Mouse (Mus musculus): Measurements from ENCODE around the gene Prickle1. TPM values are rescaled to one million over a fixed set of nuclear protein-coding genes. Genes with fewer than 3 reads are reported as not detected.

The Prickle1 gene
- 8.2 and 11.6 TPM in 2 replicates for polyA plus RNA-seq (2014; fragmentation: Nextera tagmentation; extraction: Ambion mirVana)

GRCm38 (mm10) chr15:93595746-93596145 lies at the start of gene Prickle1:
Gene Prickle1, minus strand, starts transcription at chr15:93595891.
- H3K9me3 ChIP-seq (ENCODE audit: control insufficient read depth, low read length): no peaks in the 10 kb centered on the region
- peak within 1 kb of the TSS; percentile 80 for H3K9ac ChIP-seq (replicated peaks; ENCODE audit: low read length)
- H3K4me2 ChIP-seq (ENCODE audit: low read length): peak within 1 kb of the TSS; percentile 96
- H3K4me3 ChIP-seq (replicated peaks; ENCODE audit: low read depth, low read length): peak within 1 kb of the TSS; percentile 75
- H3K4me1 ChIP-seq (ENCODE audit: control insufficient read depth, insufficient read depth, low read length): peaks cover 13% of the 10 kb centered on the region; the same call in 1 of the 2 replicates
- under 1% methylated on average over 60 of the region's 60 CpGs for WGBS
- ATAC-seq (ENCODE audit: low FRiP score, low TSS enrichment) (peak; percentile 93), DNase-seq (peak; percentile 95)
- peaks cover 4% of the 10 kb centered on the region for H3K27me3 ChIP-seq (ENCODE audit: control insufficient read depth, insufficient read depth, low read length)
- H3K27ac ChIP-seq (replicated peaks; ENCODE audit: low read depth, low read length): peak within 1 kb of the TSS; percentile 83
- H3K36me3 ChIP-seq (ENCODE audit: control insufficient read depth, insufficient read depth, low read length): no peaks in the 10 kb centered on the region

DNA sequence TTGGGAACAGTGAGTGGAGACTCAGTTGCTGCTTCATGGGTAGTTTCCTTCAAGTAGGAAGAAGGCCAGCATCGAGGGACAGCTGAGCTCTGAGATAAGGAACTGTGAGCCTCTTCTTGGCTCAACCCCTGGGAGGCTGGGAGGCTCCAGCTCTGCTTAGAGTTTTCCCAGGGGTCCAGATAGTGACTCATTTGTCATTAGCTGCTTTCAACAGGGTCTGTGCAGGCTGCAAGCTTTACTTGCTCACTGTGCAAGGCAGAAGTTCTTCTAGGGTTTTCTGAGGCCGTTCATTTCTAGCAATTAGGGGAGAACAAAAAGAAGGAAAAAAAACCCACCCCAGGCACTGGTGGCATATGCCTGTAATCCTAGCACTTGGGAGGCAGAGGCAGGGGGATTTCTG lies 44.5 kb upstream of the Prickle1 start:
- Histone ChIP-seq H3K4me2 (ENCODE audit: low read length) (no peak overlapping the region), H3K27ac (replicated peaks; ENCODE audit: low read depth, low read length) (no peak overlapping the region), H3K4me1 (ENCODE audit: control insufficient read depth, insufficient read depth, low read length) (no peaks in the 10 kb centered on the region), H3K9ac (replicated peaks; ENCODE audit: low read length) (no peak overlapping the region), H3K4me3 (replicated peaks; ENCODE audit: low read depth, low read length) (no peak overlapping the region), H3K9me3 (ENCODE audit: control insufficient read depth, low read length) (no peaks in the 10 kb centered on the region), H3K36me3 (ENCODE audit: control insufficient read depth, insufficient read depth, low read length) (no peaks in the 10 kb centered on the region), H3K27me3 (ENCODE audit: control insufficient read depth, insufficient read depth, low read length) (no peaks in the 10 kb centered on the region)
- ATAC-seq (ENCODE audit: low FRiP score, low TSS enrichment): no peak
- no peak for DNase-seq
- 98% methylated on average over 2 of the region's 2 CpGs for WGBS

DNA sequence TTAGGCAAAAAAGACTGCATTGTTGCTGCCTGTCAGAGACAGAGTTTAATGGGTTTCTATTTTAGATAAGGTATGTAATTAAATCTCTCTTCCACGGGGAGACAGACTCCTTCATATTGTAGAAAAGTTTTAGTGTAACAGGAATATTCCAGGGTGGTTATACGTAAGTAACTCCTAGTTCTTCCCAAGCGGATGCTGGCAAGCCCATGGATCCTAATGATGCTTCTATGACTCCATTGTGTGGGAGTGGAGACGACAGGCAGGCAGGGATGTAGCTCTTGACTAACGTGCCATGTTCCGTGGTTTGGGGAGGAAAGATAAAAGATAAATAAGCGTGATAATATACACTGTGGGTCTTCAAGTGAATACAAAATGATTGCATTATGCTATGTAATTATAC lies 41.3 kb upstream of the Prickle1 start:
- WGBS: 81% methylated on average over 7 of the region's 7 CpGs
- Histone ChIP-seq H3K27ac (replicated peaks; ENCODE audit: low read depth, low read length) (no peak overlapping the region), H3K9ac (replicated peaks; ENCODE audit: low read length) (no peak overlapping the region), H3K4me3 (replicated peaks; ENCODE audit: low read depth, low read length) (no peak overlapping the region), H3K36me3 (ENCODE audit: control insufficient read depth, insufficient read depth, low read length) (no peaks in the 10 kb centered on the region), H3K4me1 (ENCODE audit: control insufficient read depth, insufficient read depth, low read length) (no peaks in the 10 kb centered on the region), H3K27me3 (ENCODE audit: control insufficient read depth, insufficient read depth, low read length) (no peaks in the 10 kb centered on the region), H3K4me2 (ENCODE audit: low read length) (no peak overlapping the region), H3K9me3 (ENCODE audit: control insufficient read depth, low read length) (no peaks in the 10 kb centered on the region)
- ATAC-seq (ENCODE audit: low FRiP score, low TSS enrichment): no peak
- no peak for DNase-seq

DNA sequence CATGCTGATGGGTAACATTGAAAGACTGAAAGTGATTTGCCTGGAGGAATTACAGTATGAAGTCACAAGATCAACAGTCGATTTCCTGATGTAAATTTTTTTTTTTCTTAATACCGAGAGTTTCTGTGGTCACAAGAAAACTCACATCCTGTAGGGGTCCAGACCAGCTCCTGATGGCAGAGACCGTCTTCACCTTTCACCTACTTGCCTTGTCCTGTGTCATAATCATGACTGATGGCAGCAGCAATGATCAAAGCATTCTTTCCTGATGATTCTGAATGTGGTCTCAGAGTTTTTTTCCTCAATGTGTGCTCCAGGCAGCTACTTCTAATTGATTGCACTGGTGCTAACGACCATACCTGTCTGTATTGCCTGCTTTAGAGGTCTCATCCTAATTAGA lies 39.9 kb upstream of the Prickle1 start:
- 70% methylated on average over 4 of the region's 4 CpGs for WGBS
- Histone ChIP-seq H3K9me3 (ENCODE audit: control insufficient read depth, low read length) (no peaks in the 10 kb centered on the region), H3K4me3 (replicated peaks; ENCODE audit: low read depth, low read length) (no peak overlapping the region), H3K36me3 (ENCODE audit: control insufficient read depth, insufficient read depth, low read length) (no peaks in the 10 kb centered on the region), H3K4me2 (ENCODE audit: low read length) (no peak overlapping the region), H3K9ac (replicated peaks; ENCODE audit: low read length) (no peak overlapping the region), H3K27me3 (ENCODE audit: control insufficient read depth, insufficient read depth, low read length) (no peaks in the 10 kb centered on the region), H3K4me1 (ENCODE audit: control insufficient read depth, insufficient read depth, low read length) (no peaks in the 10 kb centered on the region), H3K27ac (replicated peaks; ENCODE audit: low read depth, low read length) (no peak overlapping the region)
- no peak for ATAC-seq (ENCODE audit: low FRiP score, low TSS enrichment)
- no peak for DNase-seq

DNA sequence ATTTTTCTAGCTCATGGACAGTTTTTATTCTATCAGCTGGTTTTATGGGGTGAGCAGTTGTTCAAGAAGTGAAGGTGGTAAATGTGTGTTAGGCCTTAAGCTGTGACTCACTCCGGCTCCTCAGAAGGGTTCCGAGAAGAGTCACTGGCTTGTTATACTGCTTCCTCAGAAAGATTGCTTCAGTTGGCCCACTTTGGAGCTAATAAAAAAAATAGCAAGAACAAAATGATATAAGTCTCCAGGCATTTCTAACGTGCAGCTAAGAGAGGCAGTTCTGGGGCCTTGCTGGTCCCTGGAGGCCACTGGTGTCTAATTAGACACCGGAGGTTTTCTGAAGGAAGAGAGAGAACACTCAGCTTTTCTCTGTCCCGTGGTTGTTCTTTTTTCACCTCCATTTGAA lies 38.8 kb upstream of the Prickle1 start:
- H3K9ac ChIP-seq (replicated peaks; ENCODE audit: low read length): no peak overlapping the region
- 75% methylated on average over 5 of the region's 5 CpGs for WGBS
- no peak overlapping the region for H3K4me3 ChIP-seq (replicated peaks; ENCODE audit: low read depth, low read length)
- H3K4me2 ChIP-seq (ENCODE audit: low read length): no peak overlapping the region
- ATAC-seq (ENCODE audit: low FRiP score, low TSS enrichment) (no peak), DNase-seq (no peak)
- H3K27ac ChIP-seq (replicated peaks; ENCODE audit: low read depth, low read length): no peak overlapping the region
- H3K9me3 ChIP-seq (ENCODE audit: control insufficient read depth, low read length): no peaks in the 10 kb centered on the region
- H3K36me3 ChIP-seq (ENCODE audit: control insufficient read depth, insufficient read depth, low read length): no peaks in the 10 kb centered on the region
- H3K4me1 ChIP-seq (ENCODE audit: control insufficient read depth, insufficient read depth, low read length): no peaks in the 10 kb centered on the region
- no peaks in the 10 kb centered on the region for H3K27me3 ChIP-seq (ENCODE audit: control insufficient read depth, insufficient read depth, low read length)

DNA sequence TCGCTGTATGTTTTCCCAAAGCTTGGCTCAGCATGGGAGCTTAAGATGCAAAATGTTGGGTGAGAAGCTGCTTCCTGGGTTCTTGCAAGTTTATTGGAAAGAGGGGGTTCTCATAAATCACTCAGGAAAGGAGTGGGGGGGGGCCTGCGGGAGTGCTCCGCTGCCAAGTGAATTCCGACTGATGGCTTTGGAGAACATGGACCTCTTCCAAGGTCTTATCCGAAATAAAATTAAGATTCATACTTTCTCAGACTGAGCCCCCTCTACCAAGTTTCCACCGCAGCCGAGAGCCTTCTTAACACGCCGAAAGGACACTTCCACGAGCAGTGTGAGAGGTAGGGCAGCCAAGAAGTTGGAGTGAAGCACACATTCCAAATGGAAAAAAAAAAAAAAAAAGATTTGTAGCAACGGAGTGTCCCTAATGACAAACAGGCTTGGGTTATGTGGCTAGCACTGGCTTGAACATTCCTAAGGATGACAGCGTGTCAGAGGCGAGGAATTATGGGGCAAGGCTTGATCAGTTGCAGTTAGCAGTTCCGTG lies 34.4 kb upstream of the Prickle1 start:
- ATAC-seq (ENCODE audit: low FRiP score, low TSS enrichment) (no peak), DNase-seq (no peak)
- WGBS: 92% methylated on average over 14 of the region's 14 CpGs

GRCm38 (mm10) chr15:93629201-93629600 lies 33.5 kb upstream of the Prickle1 start:
- H3K9ac ChIP-seq (replicated peaks; ENCODE audit: low read length): no peak overlapping the region
- 89% methylated on average over 9 of the region's 9 CpGs for WGBS
- H3K4me2 ChIP-seq (ENCODE audit: low read length): no peak overlapping the region
- no peaks in the 10 kb centered on the region for H3K36me3 ChIP-seq (ENCODE audit: control insufficient read depth, insufficient read depth, low read length)
- no peak for ATAC-seq (ENCODE audit: low FRiP score, low TSS enrichment)
- H3K27me3 ChIP-seq (ENCODE audit: control insufficient read depth, insufficient read depth, low read length): no peaks in the 10 kb centered on the region
- no peak overlapping the region for H3K27ac ChIP-seq (replicated peaks; ENCODE audit: low read depth, low read length)
- no peak overlapping the region for H3K4me3 ChIP-seq (replicated peaks; ENCODE audit: low read depth, low read length)
- H3K9me3 ChIP-seq (ENCODE audit: control insufficient read depth, low read length): no peaks in the 10 kb centered on the region
- no peak for DNase-seq
- H3K4me1 ChIP-seq (ENCODE audit: control insufficient read depth, insufficient read depth, low read length): no peaks in the 10 kb centered on the region

More for the DNA sequence above, 34.4 kb upstream of the Prickle1 start:
- no peaks in the 10 kb centered on the region for H3K4me1 ChIP-seq (ENCODE audit: control insufficient read depth, insufficient read depth, low read length)
- H3K36me3 ChIP-seq (ENCODE audit: control insufficient read depth, insufficient read depth, low read length): no peaks in the 10 kb centered on the region
- no peak overlapping the region for H3K4me3 ChIP-seq (replicated peaks; ENCODE audit: low read depth, low read length)
- H3K27ac ChIP-seq (replicated peaks; ENCODE audit: low read depth, low read length): no peak overlapping the region
- H3K9ac ChIP-seq (replicated peaks; ENCODE audit: low read length): no peak overlapping the region
- no peaks in the 10 kb centered on the region for H3K9me3 ChIP-seq (ENCODE audit: control insufficient read depth, low read length)
- no peak overlapping the region for H3K4me2 ChIP-seq (ENCODE audit: low read length)
- no peaks in the 10 kb centered on the region for H3K27me3 ChIP-seq (ENCODE audit: control insufficient read depth, insufficient read depth, low read length)

- no peak overlapping the region for H3K4me3 ChIP-seq (replicated peaks; ENCODE audit: low read depth, low read length)
- no peak overlapping the region for H3K4me2 ChIP-seq (ENCODE audit: low read length)
- no peaks in the 10 kb centered on the region for H3K9me3 ChIP-seq (ENCODE audit: control insufficient read depth, low read length)
- H3K27me3 ChIP-seq (ENCODE audit: control insufficient read depth, insufficient read depth, low read length): no peaks in the 10 kb centered on the region
- DNase-seq (no peak), ATAC-seq (ENCODE audit: low FRiP score, low TSS enrichment) (no peak)
- no peak overlapping the region for H3K27ac ChIP-seq (replicated peaks; ENCODE audit: low read depth, low read length)
- H3K36me3 ChIP-seq (ENCODE audit: control insufficient read depth, insufficient read depth, low read length): no peaks in the 10 kb centered on the region
- no peak overlapping the region for H3K9ac ChIP-seq (replicated peaks; ENCODE audit: low read length)
- WGBS: 86% methylated on average over 21 of the region's 21 CpGs
- no peaks in the 10 kb centered on the region for H3K4me1 ChIP-seq (ENCODE audit: control insufficient read depth, insufficient read depth, low read length)
Observed at GRCm38 (mm10) chr15:93627836-93628797, 32.4 kb upstream of the Prickle1 start.
